Mouse (Mus musculus): ENCODE data around the gene Ppfibp2.

- TF ChIP-seq CTCF (IDR thresholded peaks at IDR 0.05; ENCODE audit: control insufficient read depth, insufficient read depth, insufficient read length) (no peak), MYOD1 (IDR thresholded peaks at IDR 0.05; ENCODE audit: control insufficient read depth, insufficient read length, low read depth) (no peak), FOSL1 (IDR thresholded peaks at IDR 0.05; ENCODE audit: insufficient read depth, low read length, poor library complexity, severe bottlenecking) (no peak), CEBPB (IDR thresholded peaks at IDR 0.05; ENCODE audit: low read depth) (no peak), USF1 (IDR thresholded peaks at IDR 0.05; ENCODE audit: low read depth) (no peak), MAX (IDR thresholded peaks at IDR 0.05) (no peak), MYOG (IDR thresholded peaks at IDR 0.05; ENCODE audit: control insufficient read depth, extremely low read depth, insufficient read length) (no peak)
Measured at GRCm38 (mm10) chr7:107593904-107594303, 1.1 kb upstream of the Ppfibp2 start.
